Mouse (Mus musculus) embryonic fibroblast, embryonic 13.5 days (primary cell): ENCODE measurements at regions not wholly inside any gene's neighbourhood (a gene's known extent, or its start where the extent isn't known, plus 50 kb on each side); places are given as distances from the start of the nearest gene placed in this dataset.

Experiments used
- CTCF ChIP-seq: IDR thresholded peaks from 2 replicates; pipeline ENCODE4 v1.5.1; 2011; ENCODE audit warnings: mild to moderate bottlenecking, control low read depth, low read length, moderate library complexity, borderline replicate concordance; ENCODE audit not compliant: insufficient read depth
- POLR2A ChIP-seq: IDR thresholded peaks from 2 replicates; pipeline ENCODE4 v1.6.1; 2011; ENCODE audit warnings: low read depth, mild to moderate bottlenecking, control low read depth, low read length, moderate library complexity

- TF ChIP-seq CTCF (no peak), POLR2A (no peak)
Observed at GRCm38 (mm10) chr3:52854560-52854959, 162.5 kb downstream of the Cog6 start.
